10 mouse cellular contexts compared by ENCODE assay signal in the genomic region with DNA sequence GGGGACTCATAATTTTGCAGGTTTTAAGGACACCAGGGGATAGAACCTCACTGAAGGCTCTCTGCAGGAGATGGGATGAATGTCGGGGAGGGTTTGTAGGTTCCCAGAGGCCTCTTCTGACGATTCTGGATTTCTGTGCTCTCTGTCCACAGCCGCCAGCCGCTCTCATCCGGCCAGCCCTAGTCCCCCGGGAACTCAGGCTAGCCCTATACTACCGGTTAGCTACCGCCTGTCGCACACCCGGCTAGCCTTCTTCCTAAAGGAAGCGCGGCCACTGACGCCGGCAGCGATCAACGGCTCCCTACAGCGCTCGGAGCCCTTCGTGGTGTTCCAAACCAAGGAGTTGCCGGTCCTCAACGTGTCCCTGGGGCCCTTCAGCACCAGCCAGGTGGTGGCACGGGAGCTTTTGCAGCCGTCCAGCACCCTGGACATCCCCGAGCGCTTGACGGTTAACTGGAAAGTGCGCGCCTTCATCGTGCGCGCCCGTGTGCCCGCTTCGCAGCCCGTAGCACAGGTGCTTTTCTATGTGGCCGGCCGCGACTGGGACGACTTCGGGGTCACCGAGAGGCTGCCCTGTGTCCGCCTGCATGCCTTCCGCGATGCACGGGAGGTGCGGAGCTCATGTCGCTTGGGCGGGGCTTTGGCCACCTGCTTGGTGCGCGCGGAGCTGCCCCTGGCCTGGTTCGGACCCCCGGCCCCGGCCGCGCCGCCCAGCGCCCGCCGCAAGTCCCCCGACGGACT. TPM values are rescaled to one million over a fixed set of nuclear protein-coding genes. Genes with fewer than 3 reads are reported as not detected.
A peak's percentile ranks its signal among the peaks of the same experiment; 100 is the strongest.
DNase-seq lines count a peak whose midpoint lies in the region; ATAC-seq and TF ChIP-seq lines count a peak whose summit lies in the region.
"Had no signal": no experiment of that assay in that cellular context is flagged by ENCODE, and none has a peak within 500 bp of the region (broad histone marks: within the 10 kb centered on the region; RNA-seq: fewer than 3 reads in every experiment).

No protein-coding gene starts in this region.

- H3K36me3 ChIP-seq in forebrain, embryonic 10.5 days (replicated peaks) = no peaks in the 10 kb centered on the region
- no peaks in the 10 kb centered on the region for H3K36me3 ChIP-seq in intestine, postnatal 0 days (ENCODE audit: control insufficient read depth, insufficient read depth)

- no peak for TF ChIP-seq POLR2A in olfactory bulb, adult 2 months (IDR thresholded peaks at IDR 0.05; ENCODE audit: insufficient read depth, low read depth, low read length)

- peak overlapping the region; percentile 44 for H3K4me3 ChIP-seq in left cerebral cortex, adult 2 months
- peak overlapping the region; percentile 57 for H3K4me3 ChIP-seq in forebrain, embryonic 10.5 days
- peak overlapping the region; percentile 20; the same call in 1 of the 2 replicates for H3K4me3 ChIP-seq in intestine, postnatal 0 days (ENCODE audit: low read depth, low read length)
- H3K4me3 ChIP-seq in olfactory bulb, adult 2 months (ENCODE audit: insufficient read depth, low read depth, low read length) = peak overlapping the region; percentile 40

- no peak overlapping the region for H3K9ac ChIP-seq in intestine, postnatal 0 days (ENCODE audit: low read depth, low read length)

- ATAC-seq in intestine, postnatal 0 days = no peak
- ATAC-seq: Patski had no signal

- H3K9me3 ChIP-seq in forebrain, embryonic 10.5 days = no peaks in the 10 kb centered on the region
- H3K9me3 ChIP-seq in intestine, postnatal 0 days (ENCODE audit: control insufficient read depth) = no peaks in the 10 kb centered on the region

- WGBS in forebrain, embryonic 10.5 days = 1% methylated on average over 62 of the region's 62 CpGs
- 2% methylated on average over 61 of the region's 62 CpGs for WGBS in intestine, postnatal 0 days
- WGBS in olfactory bulb, adult 2 months = 5% methylated on average over 62 of the region's 62 CpGs

- DNase-seq in left cerebral cortex, adult 2 months (ENCODE audit: extremely low spot score in 1 of 2, low spot score in 2 of 2) = no peak
- DNase-seq in left cerebral cortex, postnatal 10 days (ENCODE audit: extremely low spot score in 1 of 2, low spot score in 2 of 2) = no peak
- DNase-seq in forebrain, embryonic 10.5 days (ENCODE audit: extremely low spot score, low spot score) = no peak
- DNase-seq in adrenal gland, adult 18-20 months (ENCODE audit: low spot score in 2 of 2) = no peak
- no peak for DNase-seq in frontal cortex, adult 2 months (ENCODE audit: extremely low spot score in 1 of 2, low spot score in 1 of 2)
- DNase-seq in yolk sac, embryonic 10.5 days (ENCODE audit: low spot score) = no peak

- H3K4me2 ChIP-seq in intestine, postnatal 0 days (replicated peaks; ENCODE audit: low read depth) = peak overlapping the region; percentile 49

- no peak for TF ChIP-seq CTCF in left cerebral cortex, adult 2 months (IDR thresholded peaks at IDR 0.05)
- TF ChIP-seq CTCF in intestine, postnatal 0 days (IDR thresholded peaks at IDR 0.05; ENCODE audit: low read depth) = no peak
- TF ChIP-seq CTCF in olfactory bulb, adult 2 months (IDR thresholded peaks at IDR 0.05; ENCODE audit: insufficient read depth, low read depth, low read length) = no peak

- no peak overlapping the region for H3K27ac ChIP-seq in left cerebral cortex, adult 2 months
- H3K27ac ChIP-seq in forebrain, embryonic 10.5 days = no peak overlapping the region
- H3K27ac ChIP-seq in intestine, postnatal 0 days (ENCODE audit: low read depth, low read length) = no peak overlapping the region
- H3K27ac ChIP-seq in olfactory bulb, adult 2 months (ENCODE audit: insufficient read depth, low read depth, low read length) = no peak overlapping the region
- H3K27ac ChIP-seq: macrophage had no signal

- H3K4me1 ChIP-seq in forebrain, embryonic 10.5 days = peaks cover 12% of the 10 kb centered on the region
- H3K4me1 ChIP-seq in intestine, postnatal 0 days (replicated peaks; ENCODE audit: control insufficient read depth, insufficient read depth, low read length) = no peaks in the 10 kb centered on the region
- H3K4me1 ChIP-seq in olfactory bulb, adult 2 months (ENCODE audit: control insufficient read depth, insufficient read depth, low read length) = peaks cover 10% of the 10 kb centered on the region; the same call in 1 of the 2 replicates

- intact Hi-C loops in left cerebral cortex, adult 2 months (cut with DNase I) = no loop called here
- intact Hi-C loops in left cerebral cortex, postnatal 10 days (cut with DNase I) = no loop called here

- H3K27me3 ChIP-seq in forebrain, embryonic 10.5 days (ENCODE audit: poor library complexity, severe bottlenecking) = peaks cover 94% of the 10 kb centered on the region
- H3K27me3 ChIP-seq in intestine, postnatal 0 days (replicated peaks; ENCODE audit: control insufficient read depth, insufficient read depth, low read length) = peaks cover 42% of the 10 kb centered on the region

RNA-seq across cellular contexts. Expression of a gene that starts 45.6 kb away (rescaled TPM):
- total RNA-seq in left cerebral cortex, adult 2 months (2021) = 10 to 100 TPM; 19.2 to 23.7 TPM
- total RNA-seq in left cerebral cortex, postnatal 10 days (2021) = 10 to 100 TPM; 19.9 to 23.6 TPM
- 0.31 and 0.32 TPM in 2 replicates for polyA plus RNA-seq in forebrain, embryonic 10.5 days (2016; fragmentation: Nextera tagmentation; extraction: Ambion mirVana)
- 0.34 TPM in 2 replicates for polyA plus RNA-seq in intestine, postnatal 0 days (2015; fragmentation: Nextera tagmentation; extraction: Ambion mirVana)
- polyA plus RNA-seq in olfactory bulb, adult 2 months (2012; ENCODE audit: insufficient read depth, insufficient read length, low replicate concordance, missing spikeins) = not detected in 2 replicates
- 1 to 10 TPM in 1 of 2 experiments, under 1 TPM in 1; 0.89 to 1.5 TPM for total RNA-seq in adrenal gland, adult 18-20 months (2021)
- 8.6 and 9.9 TPM in 2 replicates for polyA plus RNA-seq in frontal cortex, adult 2 months (2012; rRNA removed)
- polyA plus RNA-seq: macrophage had no signal
